Mouse (Mus musculus) stomach, postnatal 0 days (tissue): ENCODE results near the gene Hc. TPM values are rescaled to one million over a fixed set of nuclear protein-coding genes. Genes with fewer than 3 reads are reported as not detected.

Experiments
- ATAC-seq: fragments of 200-750 bp; cut with Nextera tagmentation; 2 replicates; pipeline ENCODE4 v1.8.0; 2017; ENCODE audit not compliant: low FRiP score, low TSS enrichment
- DNase-seq: peaks from one replicate; pipeline ENCODE4 v3.0.0-alpha.2; 2016; ENCODE audit warnings: low spot score
- H3K27ac ChIP-seq: fragments of 300-500 bp; sonication (generic); replicated peaks from 2 replicates; pipeline ENCODE4 v1.5.1; 2014; ENCODE audit warnings: mild to moderate bottlenecking, control low read depth
- H3K27me3 ChIP-seq: fragments of 300-500 bp; sonication (generic); 2 replicates; pipeline ENCODE4 v1.6.1; 2014; ENCODE audit warnings: low read length; ENCODE audit not compliant: control insufficient read depth, insufficient read depth
- H3K36me3 ChIP-seq: fragments of 300-500 bp; sonication (generic); 2 replicates; pipeline ENCODE4 v1.6.1; 2014; ENCODE audit warnings: low read length, mixed read lengths; ENCODE audit not compliant: control insufficient read depth, insufficient read depth
- H3K4me1 ChIP-seq: fragments of 300-500 bp; sonication (generic); replicated peaks from 2 replicates; pipeline ENCODE4 v1.6.1; 2014; ENCODE audit warnings: antibody characterized with exemption; ENCODE audit not compliant: control insufficient read depth, insufficient read depth
- H3K4me2 ChIP-seq: fragments of 300-500 bp; sonication (generic); replicated peaks from 2 replicates; pipeline ENCODE4 v1.6.1; 2014; ENCODE audit warnings: low read depth, mild to moderate bottlenecking, control low read depth, moderate library complexity
- H3K4me3 ChIP-seq: fragments of 300-500 bp; sonication (generic); 2 replicates; pipeline ENCODE4 v1.5.1; 2014; ENCODE audit warnings: low read depth, low read length, control low read depth
- H3K9ac ChIP-seq: fragments of 300-500 bp; sonication (generic); 2 replicates; pipeline ENCODE4 v1.6.1; 2014; ENCODE audit warnings: mild to moderate bottlenecking, low read length, control low read depth, mixed read lengths
- H3K9me3 ChIP-seq: fragments of 300-500 bp; sonication (generic); 2 replicates; pipeline ENCODE4 v1.6.1; 2016; ENCODE audit warnings: low read length; ENCODE audit not compliant: control insufficient read depth
- CTCF ChIP-seq: IDR thresholded peaks from 2 replicates; pipeline ENCODE4 v1.5.1; 2016; ENCODE audit warnings: antibody characterized with exemption, low read depth, mild to moderate bottlenecking, moderate library complexity
- EP300 ChIP-seq: optimal IDR thresholded peaks from 2 replicates; pipeline ENCODE3; 2016; ENCODE audit warnings: antibody characterized with exemption
- WGBS: fragments of 180-500 bp; shearing (Covaris S2); extraction: QIAGEN DNeasy Blood & Tissue Kit; methylation state at CpG from one replicate; pipeline ENCODE4 v1.1.7; 2014; 5-methylcytosine and 5-hydroxymethylcytosine counted together
- polyA plus RNA-seq: library from polyadenylated mRNA; unstranded; fragments of >200 nt; fragmentation: Nextera tagmentation; extraction: Ambion mirVana; gene quantifications from 2 replicates; pipeline ENCODE4 v1.2.1, GENCODE M21; 2015

Hc gene
- polyA plus RNA-seq, 1 experiment from 2014 or later, result 0.19 TPM

DNA sequence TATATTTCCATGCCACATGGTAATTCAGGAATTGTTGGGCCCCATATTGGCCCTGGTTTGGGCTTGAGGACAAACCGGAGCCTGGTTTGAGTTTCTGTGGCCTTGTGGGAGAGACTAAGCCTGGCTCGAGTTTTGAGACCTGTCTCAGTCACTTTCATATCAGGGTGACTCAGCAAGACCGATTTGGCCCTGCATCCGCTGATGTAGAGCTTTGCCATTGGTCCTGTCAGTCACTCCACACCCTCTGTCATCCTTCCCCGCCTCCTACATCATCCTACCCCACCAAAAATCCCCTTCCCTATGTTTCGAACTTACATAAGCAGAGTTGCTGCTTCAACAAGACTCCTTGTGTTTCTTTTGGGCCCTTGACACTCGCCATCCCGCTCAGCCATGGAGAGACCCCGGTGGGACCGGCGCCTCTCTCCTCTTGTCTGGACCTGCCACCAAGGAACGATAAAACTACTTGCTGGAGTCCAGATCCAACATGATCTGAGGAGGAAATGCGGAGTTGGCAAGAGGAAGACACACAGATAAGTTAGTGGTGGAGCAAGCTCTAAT lies 5.4 kb upstream of the Hc start:
- WGBS, result 87% methylated on average over 13 of the region's 13 CpGs
- no peak for ATAC-seq

DNA sequence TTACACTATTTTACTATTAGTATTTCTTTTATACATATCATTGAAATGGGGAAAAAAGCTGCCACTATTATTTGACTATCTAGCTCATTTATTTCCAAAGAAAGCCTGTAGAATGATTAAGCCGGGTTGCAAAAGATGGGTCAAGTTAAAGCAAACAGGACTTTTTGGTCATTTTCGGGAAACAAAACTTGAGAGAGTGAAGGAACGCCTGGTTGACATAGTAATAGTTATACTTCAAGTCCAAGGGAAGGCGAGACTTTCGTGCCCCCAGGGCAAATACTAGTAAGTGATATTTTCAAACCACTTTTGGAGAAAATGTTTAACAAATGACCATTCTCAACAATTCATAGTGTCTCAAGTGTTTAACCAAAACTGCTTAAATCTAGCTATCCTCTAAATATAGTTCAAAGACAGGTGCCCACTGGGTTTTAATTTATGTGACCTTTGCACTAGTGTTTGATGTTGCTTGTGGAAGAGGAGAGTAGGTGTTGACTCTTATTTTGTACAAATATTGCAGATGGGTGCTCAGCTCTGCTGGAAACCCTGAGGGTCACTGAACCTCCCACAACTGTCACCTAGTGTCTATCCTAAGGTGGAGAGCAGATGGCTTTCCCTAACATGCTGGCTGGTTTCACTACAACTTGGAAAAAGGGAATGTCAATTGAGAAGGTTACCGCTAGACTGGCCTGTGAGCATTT lies 2.2 kb upstream of the Hc start:
- H3K27ac ChIP-seq, result no peak overlapping the region
- no peak overlapping the region for H3K4me2 ChIP-seq
- no peaks in the 10 kb centered on the region for H3K27me3 ChIP-seq
- no peak overlapping the region for H3K9ac ChIP-seq
- WGBS, result 77% methylated on average over 6 of the region's 6 CpGs
- no peak for ATAC-seq
- no peak overlapping the region for H3K4me3 ChIP-seq
- TF ChIP-seq CTCF, result no peak
- no peak for TF ChIP-seq EP300
- no peaks in the 10 kb centered on the region for H3K9me3 ChIP-seq
- H3K36me3 ChIP-seq, result no peaks in the 10 kb centered on the region
- no peak for DNase-seq
- no peaks in the 10 kb centered on the region for H3K4me1 ChIP-seq

More for the DNA sequence above, 5.4 kb upstream of the Hc start:
- Histone ChIP-seq H3K4me1 (no peaks in the 10 kb centered on the region), H3K36me3 (no peaks in the 10 kb centered on the region), H3K9me3 (no peaks in the 10 kb centered on the region), H3K27ac (no peak overlapping the region), H3K4me2 (no peak overlapping the region), H3K9ac (no peak overlapping the region), H3K27me3 (no peaks in the 10 kb centered on the region), H3K4me3 (no peak overlapping the region)
- DNase-seq, result no peak
- TF ChIP-seq CTCF (no peak), EP300 (no peak)

DNA sequence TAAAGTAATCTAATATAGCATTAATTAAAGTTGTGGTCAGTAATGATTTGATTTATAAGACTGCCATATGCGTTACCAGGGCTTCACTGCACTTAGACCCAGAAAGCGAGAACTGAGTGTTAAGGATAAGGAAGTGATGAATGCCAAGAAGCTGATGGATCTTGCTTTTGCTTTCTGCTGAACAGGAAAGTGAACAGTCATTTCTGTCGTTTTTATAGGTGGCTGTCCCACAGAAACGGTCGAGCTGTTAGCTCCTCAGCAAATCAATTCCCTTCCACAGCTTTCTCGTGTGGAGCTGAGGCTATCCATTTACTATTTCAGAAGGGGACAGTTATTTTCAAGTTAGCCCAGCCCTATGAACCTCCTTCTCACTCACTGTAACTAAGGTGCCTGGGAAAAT lies 341 bp downstream of the Hc start:
- no peaks in the 10 kb centered on the region for H3K4me1 ChIP-seq
- no peak for DNase-seq
- no peak overlapping the region for H3K4me3 ChIP-seq
- H3K27me3 ChIP-seq, result no peaks in the 10 kb centered on the region
- H3K27ac ChIP-seq, result no peak overlapping the region
- no peak overlapping the region for H3K9ac ChIP-seq
- H3K9me3 ChIP-seq, result no peaks in the 10 kb centered on the region
- TF ChIP-seq CTCF (no peak), EP300 (no peak)
- ATAC-seq, result no peak
- H3K4me2 ChIP-seq, result no peak overlapping the region
- H3K36me3 ChIP-seq, result no peaks in the 10 kb centered on the region
- 48% methylated on average over 6 of the region's 6 CpGs for WGBS

DNA sequence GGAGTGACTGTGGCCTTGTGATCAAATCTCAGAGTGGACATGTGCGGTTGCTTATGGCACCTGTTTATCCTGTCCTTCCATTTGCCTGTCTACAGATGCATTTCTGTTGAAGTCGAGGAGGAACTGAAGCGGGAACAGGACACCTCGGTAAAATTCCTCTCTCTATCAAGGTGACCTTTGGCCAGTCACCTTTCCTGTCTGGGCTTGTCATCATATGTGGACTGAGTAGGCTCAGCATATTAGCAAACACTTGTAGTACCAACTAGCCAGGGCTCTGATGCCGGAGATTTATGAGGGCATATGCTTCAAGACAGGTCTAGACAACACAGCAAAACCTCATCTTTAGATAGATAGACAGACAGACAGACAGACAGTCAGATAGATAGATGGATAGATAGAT lies 982 bp downstream of the Hc start:
- Histone ChIP-seq H3K36me3 (no peaks in the 10 kb centered on the region), H3K4me1 (no peaks in the 10 kb centered on the region), H3K9ac (no peak overlapping the region), H3K9me3 (no peaks in the 10 kb centered on the region), H3K4me3 (no peak overlapping the region), H3K27me3 (no peaks in the 10 kb centered on the region), H3K4me2 (no peak overlapping the region), H3K27ac (no peak overlapping the region)
- ATAC-seq, result no peak
- DNase-seq, result no peak
- WGBS, result 75% methylated on average over 5 of the region's 5 CpGs
- no peak for TF ChIP-seq EP300

DNA sequence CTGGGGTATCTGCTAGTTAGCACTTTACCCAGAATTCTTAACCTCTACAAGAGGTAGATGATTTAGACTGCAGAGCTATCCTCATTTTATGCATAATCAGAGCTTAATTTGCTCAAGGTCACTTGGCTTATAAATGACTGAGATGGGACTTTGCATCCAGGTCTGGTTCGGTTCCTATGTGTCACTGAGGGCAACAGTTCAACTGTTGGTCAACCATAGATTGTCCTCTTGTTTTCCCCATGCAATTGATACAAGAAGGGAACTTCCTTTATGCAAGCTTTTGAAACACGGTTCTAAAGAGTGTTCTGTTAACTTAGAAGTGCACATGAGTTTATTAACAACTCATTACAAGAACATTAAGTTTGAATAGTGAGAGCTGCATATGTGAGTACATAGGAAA lies 2.9 kb downstream of the Hc start:
- no peaks in the 10 kb centered on the region for H3K27me3 ChIP-seq
- no peaks in the 10 kb centered on the region for H3K9me3 ChIP-seq
- TF ChIP-seq EP300 (no peak), CTCF (no peak)
- DNase-seq (no peak), ATAC-seq (no peak)
- no peak overlapping the region for H3K27ac ChIP-seq
- no peaks in the 10 kb centered on the region for H3K4me1 ChIP-seq
- no peak overlapping the region for H3K4me3 ChIP-seq
- no peak overlapping the region for H3K4me2 ChIP-seq
- no peaks in the 10 kb centered on the region for H3K36me3 ChIP-seq
- H3K9ac ChIP-seq, result no peak overlapping the region
- WGBS, result 73% methylated on average over 2 of the region's 2 CpGs

DNA sequence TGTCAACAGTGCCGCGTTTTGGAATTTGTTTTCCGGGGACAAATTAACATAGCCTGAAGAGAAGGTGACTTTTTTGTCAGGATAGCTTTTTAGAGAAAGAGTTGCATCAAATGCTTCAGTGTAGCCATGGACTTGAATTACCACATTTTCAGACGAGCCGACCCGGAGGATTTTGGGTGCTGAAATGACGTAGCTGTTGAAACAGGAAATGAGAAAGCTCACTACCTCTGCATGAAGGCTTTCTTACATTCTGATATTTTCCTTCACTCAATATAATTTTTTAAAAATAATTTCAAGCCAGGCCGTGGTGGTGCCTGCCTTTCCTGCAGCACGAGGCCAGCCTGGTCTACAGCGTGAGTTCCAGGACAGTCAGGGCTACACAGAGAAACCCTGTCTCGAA lies 4.0 kb downstream of the Hc start:
- H3K36me3 ChIP-seq, result no peaks in the 10 kb centered on the region
- no peaks in the 10 kb centered on the region for H3K9me3 ChIP-seq
- TF ChIP-seq CTCF, result no peak
- TF ChIP-seq EP300, result no peak
- ATAC-seq (no peak), DNase-seq (no peak)
- H3K9ac ChIP-seq, result no peak overlapping the region
- H3K4me1 ChIP-seq, result no peaks in the 10 kb centered on the region
- H3K27me3 ChIP-seq, result no peaks in the 10 kb centered on the region
- no peak overlapping the region for H3K27ac ChIP-seq
- no peak overlapping the region for H3K4me3 ChIP-seq
- H3K4me2 ChIP-seq, result no peak overlapping the region
- 82% methylated on average over 11 of the region's 11 CpGs for WGBS
